Mouse (Mus musculus) limb, embryonic 15.5 days (tissue): ENCODE data around the gene Slc6a6. TPM values are rescaled to one million over a fixed set of nuclear protein-coding genes. Genes with fewer than 3 reads are reported as not detected.

ENCODE experiments used
- ATAC-seq: fragments of 200-750 bp; cut with Nextera tagmentation; 2 replicates; pipeline ENCODE4 v1.8.0; 2017; ENCODE audit warnings: low read depth, moderate TSS enrichment; ENCODE audit not compliant: insufficient number of reproducible peaks, low FRiP score, low TSS enrichment
- H3K27ac ChIP-seq: fragments of 300-500 bp; sonication (generic); 2 replicates; pipeline ENCODE4 v1.5.1; 2015; ENCODE audit warnings: moderate library complexity, mild to moderate bottlenecking, inconsistent platforms
- H3K27me3 ChIP-seq: fragments of 300-500 bp; sonication (generic); 2 replicates; pipeline ENCODE4 v1.6.1; 2015; ENCODE audit warnings: inconsistent platforms
- H3K36me3 ChIP-seq: fragments of 300-500 bp; sonication (generic); 2 replicates; pipeline ENCODE4 v1.6.1; 2015; ENCODE audit warnings: inconsistent platforms
- H3K4me1 ChIP-seq: fragments of 300-500 bp; sonication (generic); 2 replicates; pipeline ENCODE4 v1.6.1; 2015; ENCODE audit warnings: inconsistent platforms
- H3K4me2 ChIP-seq: fragments of 300-500 bp; sonication (generic); 2 replicates; pipeline ENCODE4 v1.6.1; 2015; ENCODE audit warnings: mild to moderate bottlenecking, inconsistent platforms
- H3K4me3 ChIP-seq: fragments of 300-500 bp; sonication (generic); 2 replicates; pipeline ENCODE4 v1.5.1; 2015; ENCODE audit warnings: mild to moderate bottlenecking, inconsistent platforms
- H3K9ac ChIP-seq: fragments of 300-500 bp; sonication (generic); 2 replicates; pipeline ENCODE4 v1.6.1; 2015; ENCODE audit warnings: inconsistent platforms
- H3K9me3 ChIP-seq: fragments of 300-500 bp; sonication (generic); 2 replicates; pipeline ENCODE4 v1.6.1; 2016; ENCODE audit warnings: inconsistent platforms
- WGBS: fragments of 180-500 bp; shearing (Covaris S2); methylation state at CpG from one replicate; pipeline ENCODE4 v1.1.7; 2015; 5-methylcytosine and 5-hydroxymethylcytosine counted together
- polyA plus RNA-seq: library from polyadenylated mRNA; unstranded; fragments of >200 nt; fragmentation: Nextera tagmentation; extraction: Ambion mirVana; gene quantifications from 2 replicates; pipeline ENCODE4 v1.2.1, GENCODE M21; 2015

Gene Slc6a6
- polyA plus RNA-seq, 1 experiment from 2014 or later: 46.8 TPM

GRCm38 (mm10) chr6:91690222-91690621 lies 6.4 kb downstream of the Slc6a6 start:
- no peak for ATAC-seq
- no peak overlapping the region for H3K4me2 ChIP-seq
- no peak overlapping the region for H3K9ac ChIP-seq
- H3K9me3 ChIP-seq: no peaks in the 10 kb centered on the region
- WGBS: 70% methylated on average over 7 of the region's 7 CpGs
- H3K27ac ChIP-seq: no peak overlapping the region
- H3K36me3 ChIP-seq: peaks cover 13% of the 10 kb centered on the region
- no peaks in the 10 kb centered on the region for H3K27me3 ChIP-seq
- peaks cover 50% of the 10 kb centered on the region for H3K4me1 ChIP-seq
- no peak overlapping the region for H3K4me3 ChIP-seq

GRCm38 (mm10) chr6:91690646-91691045 lies 6.8 kb downstream of the Slc6a6 start:
- Histone ChIP-seq H3K36me3 (peaks cover 13% of the 10 kb centered on the region), H3K27ac (no peak overlapping the region), H3K27me3 (no peaks in the 10 kb centered on the region), H3K4me2 (no peak overlapping the region), H3K4me1 (peaks cover 47% of the 10 kb centered on the region), H3K4me3 (no peak overlapping the region), H3K9me3 (no peaks in the 10 kb centered on the region), H3K9ac (no peak overlapping the region)
- 90% methylated on average over 7 of the region's 7 CpGs for whole genome bisulfite sequencing
- ATAC-seq: no peak

- Histone ChIP-seq H3K9ac (no peak overlapping the region), H3K4me3 (no peak overlapping the region), H3K27me3 (no peaks in the 10 kb centered on the region), H3K9me3 (no peaks in the 10 kb centered on the region), H3K4me2 (no peak overlapping the region), H3K27ac (no peak overlapping the region), H3K4me1 (peaks cover 38% of the 10 kb centered on the region), H3K36me3 (peaks cover 13% of the 10 kb centered on the region)
- WGBS: 91% methylated on average over 4 of the region's 4 CpGs
- no peak for ATAC-seq
These were observed 7.7 kb downstream of the Slc6a6 start for GRCm38 (mm10) chr6:91691576-91691975.

- peaks cover 27% of the 10 kb centered on the region for H3K4me1 ChIP-seq
- no peak for ATAC-seq
- H3K4me3 ChIP-seq: no peak overlapping the region
- H3K36me3 ChIP-seq: peaks cover 16% of the 10 kb centered on the region
- H3K9ac ChIP-seq: no peak overlapping the region
- no peaks in the 10 kb centered on the region for H3K9me3 ChIP-seq
- no peaks in the 10 kb centered on the region for H3K27me3 ChIP-seq
- H3K27ac ChIP-seq: no peak overlapping the region
- WGBS: 78% methylated on average over 17 of the region's 17 CpGs
- H3K4me2 ChIP-seq: no peak overlapping the region
These were observed 9.5 kb downstream of the Slc6a6 start for GRCm38 (mm10) chr6:91693301-91693886.

GRCm38 (mm10) chr6:91694610-91695009 lies 10.8 kb downstream of the Slc6a6 start:
- Histone ChIP-seq H3K36me3 (peaks cover 18% of the 10 kb centered on the region), H3K27ac (no peak overlapping the region), H3K27me3 (no peaks in the 10 kb centered on the region), H3K9me3 (no peaks in the 10 kb centered on the region), H3K4me3 (no peak overlapping the region), H3K4me1 (peaks cover 19% of the 10 kb centered on the region), H3K4me2 (no peak overlapping the region), H3K9ac (no peak overlapping the region)
- 57% methylated on average over 7 of the region's 7 CpGs for WGBS
- no peak for ATAC-seq

GRCm38 (mm10) chr6:91698831-91699230 lies 15.0 kb downstream of the Slc6a6 start:
- Histone ChIP-seq H3K4me1 (peaks cover 11% of the 10 kb centered on the region), H3K9ac (no peak overlapping the region), H3K4me2 (no peak overlapping the region), H3K36me3 (peaks cover 38% of the 10 kb centered on the region), H3K9me3 (no peaks in the 10 kb centered on the region), H3K27me3 (no peaks in the 10 kb centered on the region), H3K27ac (no peak overlapping the region), H3K4me3 (no peak overlapping the region)
- 92% methylated on average over 1 of the region's 1 CpGs for WGBS
- ATAC-seq: no peak

GRCm38 (mm10) chr6:91699482-91700200 lies 15.8 kb downstream of the Slc6a6 start:
- Histone ChIP-seq H3K4me2 (no peak overlapping the region), H3K4me1 (peaks cover 7% of the 10 kb centered on the region), H3K9me3 (no peaks in the 10 kb centered on the region), H3K27me3 (no peaks in the 10 kb centered on the region), H3K36me3 (peaks cover 43% of the 10 kb centered on the region), H3K4me3 (no peak overlapping the region), H3K27ac (no peak overlapping the region), H3K9ac (no peak overlapping the region)
- 88% methylated on average over 4 of the region's 4 CpGs for WGBS
- ATAC-seq: no peak

GRCm38 (mm10) chr6:91700823-91701621 lies 17.2 kb downstream of the Slc6a6 start:
- no peak for ATAC-seq
- H3K27me3 ChIP-seq: no peaks in the 10 kb centered on the region
- no peak overlapping the region for H3K4me2 ChIP-seq
- no peak overlapping the region for H3K4me3 ChIP-seq
- no peak overlapping the region for H3K27ac ChIP-seq
- peaks cover 2% of the 10 kb centered on the region; the same call in 1 of the 2 replicates for H3K4me1 ChIP-seq
- WGBS: 85% methylated on average over 11 of the region's 11 CpGs
- H3K36me3 ChIP-seq: peaks cover 48% of the 10 kb centered on the region
- no peak overlapping the region for H3K9ac ChIP-seq
- no peaks in the 10 kb centered on the region for H3K9me3 ChIP-seq

- WGBS: 80% methylated on average over 2 of the region's 2 CpGs
- peaks cover 53% of the 10 kb centered on the region for H3K36me3 ChIP-seq
These were observed 19.6 kb downstream of the Slc6a6 start for GRCm38 (mm10) chr6:91703459-91703858.

GRCm38 (mm10) chr6:91704446-91704845 lies 20.6 kb downstream of the Slc6a6 start:
- Histone ChIP-seq H3K9me3 (no peaks in the 10 kb centered on the region), H3K4me1 (peaks cover 7% of the 10 kb centered on the region), H3K4me2 (no peak overlapping the region), H3K4me3 (no peak overlapping the region), H3K36me3 (peaks cover 56% of the 10 kb centered on the region), H3K9ac (no peak overlapping the region), H3K27me3 (no peaks in the 10 kb centered on the region), H3K27ac (no peak overlapping the region)
- 89% methylated on average over 1 of the region's 1 CpGs for WGBS
- no peak for ATAC-seq

More at GRCm38 (mm10) chr6:91703459-91703858, 19.6 kb downstream of the Slc6a6 start:
- Histone ChIP-seq H3K27me3 (no peaks in the 10 kb centered on the region), H3K9ac (no peak overlapping the region), H3K4me1 (peaks cover 7% of the 10 kb centered on the region), H3K9me3 (no peaks in the 10 kb centered on the region), H3K4me2 (no peak overlapping the region), H3K27ac (no peak overlapping the region), H3K4me3 (no peak overlapping the region)
- ATAC-seq: no peak

- Histone ChIP-seq H3K4me1 (peaks cover 7% of the 10 kb centered on the region), H3K4me3 (no peak overlapping the region), H3K27me3 (no peaks in the 10 kb centered on the region), H3K9ac (no peak overlapping the region), H3K36me3 (peaks cover 48% of the 10 kb centered on the region), H3K4me2 (no peak overlapping the region), H3K27ac (no peak overlapping the region), H3K9me3 (no peaks in the 10 kb centered on the region)
- 56% methylated on average over 4 of the region's 4 CpGs for WGBS
- ATAC-seq: no peak
These were observed 21.8 kb downstream of the Slc6a6 start for GRCm38 (mm10) chr6:91705651-91706050.
